Comparison of ENCODE assay signal across 11 mouse cellular contexts in the genomic region with DNA sequence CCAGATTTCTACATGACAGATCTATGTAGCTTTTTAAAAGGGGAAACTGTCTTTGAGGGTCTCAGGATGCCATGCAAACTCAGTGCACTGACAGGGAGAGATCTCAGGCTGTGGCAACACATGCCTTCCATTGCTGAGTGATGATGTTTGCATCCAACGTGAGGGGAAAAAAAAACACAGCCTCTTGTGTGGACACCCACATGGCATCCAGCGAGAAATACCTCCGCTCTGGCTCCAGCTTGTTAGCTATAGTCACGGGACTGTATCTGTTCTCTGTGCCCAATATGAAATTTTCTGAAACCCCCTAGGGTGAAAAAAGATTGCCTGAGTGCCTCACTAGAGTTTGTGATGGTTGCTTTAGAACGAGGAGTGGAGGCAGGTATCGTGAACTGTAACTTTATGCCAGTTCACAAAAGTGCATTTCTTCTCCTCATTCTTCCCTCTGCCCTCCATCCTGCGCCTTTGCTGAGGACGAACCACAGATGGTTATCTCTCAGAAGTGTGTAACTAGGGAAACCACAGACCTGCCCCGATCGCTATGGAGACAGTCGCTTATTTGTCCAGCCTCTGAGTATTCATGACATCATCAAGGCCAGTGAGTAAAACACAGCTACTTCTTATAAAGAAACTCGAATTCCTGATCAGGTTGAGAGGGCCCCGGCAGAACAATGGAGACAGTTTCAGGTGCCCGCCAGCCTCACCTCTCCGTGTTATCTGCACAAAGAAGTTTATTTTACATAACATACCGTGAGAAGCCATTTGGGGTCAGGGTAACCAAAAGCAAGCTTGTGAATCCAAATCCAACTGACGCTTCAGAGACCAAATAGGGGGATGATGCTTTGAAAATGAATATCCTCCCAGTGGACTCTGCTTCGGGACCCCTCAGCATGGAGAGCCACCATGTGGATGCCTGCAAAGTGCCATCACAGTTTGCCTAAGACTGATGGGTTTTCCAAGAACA.
DNase-seq lines count a peak whose midpoint lies in the region; ATAC-seq lines count a peak whose summit lies in the region.
"Had no signal": no experiment of that assay in that cellular context is flagged by ENCODE, and none has a peak within 500 bp of the region (broad histone marks: within the 10 kb centered on the region; RNA-seq: fewer than 3 reads in every experiment).

No protein-coding gene starts in this region.

- H3K36me3 ChIP-seq in embryonic facial prominence, embryonic 10.5 days (replicated peaks): no peaks in the 10 kb centered on the region
- no peaks in the 10 kb centered on the region for H3K36me3 ChIP-seq in kidney, embryonic 15.5 days
- H3K36me3 ChIP-seq: limb, embryonic 13.5 days had no signal

- H3K4me1 ChIP-seq in embryonic facial prominence, embryonic 10.5 days: peaks cover 57% of the 10 kb centered on the region
- H3K4me1 ChIP-seq in kidney, embryonic 15.5 days: no peaks in the 10 kb centered on the region
- H3K4me1 ChIP-seq: megakaryocyte, embryonic 14.5 days had no signal

- no peak overlapping the region for H3K4me3 ChIP-seq in embryonic facial prominence, embryonic 10.5 days
- no peak overlapping the region for H3K4me3 ChIP-seq in kidney, embryonic 15.5 days (replicated peaks)
- H3K4me3 ChIP-seq: limb, embryonic 13.5 days; megakaryocyte, embryonic 14.5 days had no signal

- 59% methylated on average over 18 of the region's 18 CpGs for WGBS in embryonic facial prominence, embryonic 10.5 days
- 60% methylated on average over 18 of the region's 18 CpGs for WGBS in kidney, embryonic 15.5 days

- DNase-seq in urinary bladder, postnatal 14 days (ENCODE audit: low spot score): peak; percentile 14
- DNase-seq in urinary bladder, postnatal 4 days (ENCODE audit: low spot score in 2 of 2): no peak
- DNase-seq in embryonic facial prominence, embryonic 10.5 days (ENCODE audit: low spot score): peak; percentile 47
- peak; percentile 4 for DNase-seq in induced T-regulatory cell, adult 2 months (ENCODE audit: low read depth)
- no peak for DNase-seq in gastrocnemius, postnatal 25 days
- DNase-seq in heart, postnatal 10 days: no peak
- DNase-seq: kidney, postnatal 10 days had no signal

- H3K27me3 ChIP-seq in embryonic facial prominence, embryonic 10.5 days (replicated peaks; ENCODE audit: low read depth, poor library complexity, severe bottlenecking): peaks cover 19% of the 10 kb centered on the region; the same call in 1 of the 2 replicates
- peaks cover 18% of the 10 kb centered on the region for H3K27me3 ChIP-seq in kidney, embryonic 15.5 days
- H3K27me3 ChIP-seq: limb, embryonic 13.5 days; megakaryocyte, embryonic 14.5 days had no signal

- H3K9ac ChIP-seq in kidney, embryonic 15.5 days: no peak overlapping the region
- H3K9ac ChIP-seq: limb, embryonic 13.5 days had no signal

- peak overlapping the region; percentile 46; the same call in 1 of the 2 replicates for H3K27ac ChIP-seq in embryonic facial prominence, embryonic 10.5 days (replicated peaks)
- H3K27ac ChIP-seq in kidney, embryonic 15.5 days: no peak overlapping the region
- H3K27ac ChIP-seq: limb, embryonic 13.5 days had no signal

- ATAC-seq in inflammation-experienced regulatory T-cells, adult 6 months: no peak
- no peak for ATAC-seq in kidney, embryonic 15.5 days (replicated peaks; ENCODE audit: low FRiP score)

- intact Hi-C loops in heart, postnatal 10 days (cut with DNase I): no loop called here

- H3K9me3 ChIP-seq in embryonic facial prominence, embryonic 10.5 days: no peaks in the 10 kb centered on the region
- H3K9me3 ChIP-seq in kidney, embryonic 15.5 days (replicated peaks): no peaks in the 10 kb centered on the region
- H3K9me3 ChIP-seq: limb, embryonic 13.5 days; megakaryocyte, embryonic 14.5 days had no signal

- H3K4me2 ChIP-seq in kidney, embryonic 15.5 days: no peak overlapping the region
- H3K4me2 ChIP-seq: limb, embryonic 13.5 days had no signal

Comparison
In these comparisons a context has a peak if more than half of its experiments do, and no peak if none do; other contexts are left out.
1. DNase-seq: peak in urinary bladder, postnatal 14 days (single experiment), embryonic facial prominence, embryonic 10.5 days (single experiment) and induced T-regulatory cell, adult 2 months (single experiment); none in urinary bladder, postnatal 4 days (0 of 2), gastrocnemius, postnatal 25 days (single experiment) and heart, postnatal 10 days (0 of 2).